In the genomic region with DNA sequence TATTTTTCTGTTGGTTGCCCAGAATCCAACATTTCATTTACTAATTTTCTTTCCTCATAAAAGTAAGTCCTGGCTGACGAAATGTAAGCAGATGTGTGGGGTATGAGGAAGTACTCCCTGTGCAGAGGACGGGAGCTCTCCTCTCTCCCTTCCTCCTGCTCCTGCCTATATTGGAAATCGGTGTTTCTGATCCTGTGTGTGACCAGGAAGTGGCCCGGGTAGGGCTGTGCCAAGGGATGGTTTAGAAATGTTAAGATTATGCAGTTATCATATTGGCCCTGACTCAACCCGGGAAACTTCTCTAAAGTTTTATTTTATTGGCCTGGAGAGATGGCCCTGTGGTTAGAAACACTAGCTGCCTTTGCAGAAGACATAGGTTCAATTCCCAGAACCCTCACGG, we compare ENCODE assay signal across 14 mouse cellular contexts. TPM values are rescaled to one million over a fixed set of nuclear protein-coding genes. Genes with fewer than 3 reads are reported as not detected.
DNase-seq lines count a peak whose midpoint lies in the region; ATAC-seq lines count a peak whose summit lies in the region.
"Had no signal": no experiment of that assay in that cellular context is flagged by ENCODE, and none has a peak within 500 bp of the region (broad histone marks: within the 10 kb centered on the region; RNA-seq: fewer than 3 reads in every experiment).

No protein-coding gene starts in this region.

- no peak overlapping the region for H3K27ac ChIP-seq in heart, embryonic 10.5 days
- H3K27ac ChIP-seq in lung, embryonic 15.5 days, result peak overlapping the region; percentile 88
- no peak overlapping the region for H3K27ac ChIP-seq in midbrain, embryonic 10.5 days (replicated peaks)

- 85% methylated on average over 6 of the region's 6 CpGs for WGBS in heart, embryonic 10.5 days
- WGBS in lung, embryonic 15.5 days, result 55% methylated on average over 6 of the region's 6 CpGs
- WGBS in midbrain, embryonic 10.5 days, result 92% methylated on average over 6 of the region's 6 CpGs

- no peaks in the 10 kb centered on the region for H3K27me3 ChIP-seq in heart, embryonic 10.5 days (ENCODE audit: insufficient read depth, poor library complexity, severe bottlenecking)
- H3K27me3 ChIP-seq in lung, embryonic 15.5 days, result no peaks in the 10 kb centered on the region
- H3K27me3 ChIP-seq in midbrain, embryonic 10.5 days (ENCODE audit: low read depth, poor library complexity, severe bottlenecking), result no peaks in the 10 kb centered on the region
- H3K27me3 ChIP-seq: hindbrain, embryonic 15.5 days had no signal

- no peak overlapping the region for H3K9ac ChIP-seq in lung, embryonic 15.5 days
- H3K9ac ChIP-seq: forebrain, postnatal 0 days; hindbrain, embryonic 15.5 days had no signal

- H3K4me1 ChIP-seq in heart, embryonic 10.5 days, result peaks cover 33% of the 10 kb centered on the region
- H3K4me1 ChIP-seq in lung, embryonic 15.5 days, result peaks cover 37% of the 10 kb centered on the region
- peaks cover 25% of the 10 kb centered on the region for H3K4me1 ChIP-seq in midbrain, embryonic 10.5 days

- H3K36me3 ChIP-seq in heart, embryonic 10.5 days, result no peaks in the 10 kb centered on the region
- H3K36me3 ChIP-seq in lung, embryonic 15.5 days, result no peaks in the 10 kb centered on the region
- 0 out of 2 replicates have a peak, but pooled peaks cover 5% of the 10 kb centered on the region for H3K36me3 ChIP-seq in midbrain, embryonic 10.5 days
- H3K36me3 ChIP-seq: hindbrain, embryonic 15.5 days had no signal

- no peak overlapping the region for H3K4me2 ChIP-seq in lung, embryonic 15.5 days
- H3K4me2 ChIP-seq: hindbrain, embryonic 15.5 days had no signal

- H3K4me3 ChIP-seq in heart, embryonic 10.5 days, result no peak overlapping the region
- H3K4me3 ChIP-seq in lung, embryonic 15.5 days, result no peak overlapping the region
- no peak overlapping the region for H3K4me3 ChIP-seq in midbrain, embryonic 10.5 days
- H3K4me3 ChIP-seq: hindbrain, embryonic 15.5 days had no signal

- no peaks in the 10 kb centered on the region for H3K9me3 ChIP-seq in heart, embryonic 10.5 days
- no peaks in the 10 kb centered on the region for H3K9me3 ChIP-seq in lung, embryonic 15.5 days
- H3K9me3 ChIP-seq in midbrain, embryonic 10.5 days (replicated peaks), result no peaks in the 10 kb centered on the region
- H3K9me3 ChIP-seq: G1E; hindbrain, embryonic 15.5 days had no signal

- ATAC-seq in lung, embryonic 15.5 days (ENCODE audit: borderline replicate concordance, extremely low read depth, low FRiP score, low TSS enrichment), result no peak
- peak; percentile 61 for ATAC-seq in granulocyte monocyte progenitor cell, adult 5-6 weeks (replicated peaks; ENCODE audit: poor library complexity, severe bottlenecking)
- ATAC-seq: forebrain, postnatal 0 days had no signal

- DNase-seq in heart, adult 11 months, result peak; percentile 93
- DNase-seq in heart, embryonic 10.5 days (ENCODE audit: low spot score), result no peak
- DNase-seq in lung, postnatal 36 days, result no peak
- peak; percentile 28 for DNase-seq in naive thymus-derived CD4-positive, alpha-beta T cell, adult 2 months (ENCODE audit: low read depth)
- DNase-seq in midbrain, embryonic 10.5 days (ENCODE audit: low spot score), result no peak
- DNase-seq in spleen, postnatal 36 days (ENCODE audit: low spot score in 2 of 2), result no peak
- DNase-seq: cerebellum, adult 9-11 months; forebrain, postnatal 0 days; kidney, postnatal 4 days; lung, adult 2 months had no signal

RNA-seq across cellular contexts. Expression of gene Fam160b1, which starts 5.8 kb away (rescaled TPM):
- polyA plus RNA-seq in heart, embryonic 10.5 days (2016; fragmentation: Nextera tagmentation; extraction: Ambion mirVana), result 11.2 and 11.8 TPM in 2 replicates
- polyA plus RNA-seq in lung, embryonic 15.5 days (2015; fragmentation: Nextera tagmentation; extraction: Ambion mirVana), result 14.0 and 15.0 TPM in 2 replicates
- total RNA-seq in granulocyte monocyte progenitor cell, adult 5-6 weeks (2014; fragmentation: Nextera tagmentation), result 18.0 and 25.6 TPM in 2 replicates
- total RNA-seq in granulocyte monocyte progenitor cell, adult 5-6 weeks (2017), result 15.3 and 15.8 TPM in 2 replicates
- polyA plus RNA-seq in midbrain, embryonic 10.5 days (2016; fragmentation: Nextera tagmentation; extraction: Ambion mirVana), result 10.2 and 11.0 TPM in 2 replicates

RNA-seq across cellular contexts. Expression of gene Ablim1, which starts 40.0 kb away (rescaled TPM):
- 41.9 and 60.6 TPM in 2 replicates for polyA plus RNA-seq in heart, embryonic 10.5 days (2016; fragmentation: Nextera tagmentation; extraction: Ambion mirVana)
- polyA plus RNA-seq in lung, embryonic 15.5 days (2015; fragmentation: Nextera tagmentation; extraction: Ambion mirVana), result 39.3 and 48.2 TPM in 2 replicates
- total RNA-seq in granulocyte monocyte progenitor cell, adult 5-6 weeks (2014; fragmentation: Nextera tagmentation), result 8.6 and 9.4 TPM in 2 replicates
- 8.0 and 8.9 TPM in 2 replicates for total RNA-seq in granulocyte monocyte progenitor cell, adult 5-6 weeks (2017)
- polyA plus RNA-seq in midbrain, embryonic 10.5 days (2016; fragmentation: Nextera tagmentation; extraction: Ambion mirVana), result 17.8 and 22.2 TPM in 2 replicates

Comparison
In these comparisons a context has a peak if more than half of its experiments do, and no peak if none do; other contexts are left out.
1. DNase-seq: peak in heart, adult 11 months (single experiment) and naive thymus-derived CD4-positive, alpha-beta T cell, adult 2 months (single experiment); none in heart, embryonic 10.5 days (single experiment), lung, postnatal 36 days (single experiment), midbrain, embryonic 10.5 days (single experiment) and spleen, postnatal 36 days (0 of 2).